Mouse (Mus musculus): Measurements from ENCODE around the gene Olfr221. TPM values are rescaled to one million over a fixed set of nuclear protein-coding genes. Genes with fewer than 3 reads are reported as not detected.
A peak's percentile ranks its signal among the peaks of the same experiment; 100 is the strongest.

Olfr221 gene
- total RNA-seq, 2 experiments from 2014 or later, result not detected

DNA sequence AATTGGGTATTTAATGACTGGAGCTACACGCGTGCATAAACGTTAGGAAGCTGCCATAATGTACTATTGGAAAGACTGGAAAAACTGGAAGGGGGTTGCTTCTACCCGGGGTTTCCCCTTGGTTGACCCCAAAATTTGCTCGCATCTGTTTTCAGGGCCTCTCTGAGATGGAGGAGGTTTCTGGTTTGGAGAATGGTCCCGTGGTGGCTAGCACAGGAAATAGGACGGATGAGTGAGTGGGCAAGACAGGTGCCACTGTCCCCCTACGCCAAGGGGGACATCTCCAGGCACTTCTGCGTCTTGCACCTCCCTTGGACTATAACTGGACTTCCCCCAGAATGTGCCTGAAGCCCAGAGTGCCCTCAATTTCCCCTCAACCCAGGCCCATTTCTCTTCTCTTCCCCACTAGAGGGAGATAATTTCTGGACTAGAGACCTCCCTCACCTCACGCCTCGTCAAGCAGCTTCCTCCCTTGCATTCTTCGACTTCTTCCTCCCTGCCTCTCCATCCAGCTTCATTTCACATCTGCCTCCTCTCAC lies 23.1 kb downstream of the Olfr221 start:
- DNase-seq, result no peak

DNA sequence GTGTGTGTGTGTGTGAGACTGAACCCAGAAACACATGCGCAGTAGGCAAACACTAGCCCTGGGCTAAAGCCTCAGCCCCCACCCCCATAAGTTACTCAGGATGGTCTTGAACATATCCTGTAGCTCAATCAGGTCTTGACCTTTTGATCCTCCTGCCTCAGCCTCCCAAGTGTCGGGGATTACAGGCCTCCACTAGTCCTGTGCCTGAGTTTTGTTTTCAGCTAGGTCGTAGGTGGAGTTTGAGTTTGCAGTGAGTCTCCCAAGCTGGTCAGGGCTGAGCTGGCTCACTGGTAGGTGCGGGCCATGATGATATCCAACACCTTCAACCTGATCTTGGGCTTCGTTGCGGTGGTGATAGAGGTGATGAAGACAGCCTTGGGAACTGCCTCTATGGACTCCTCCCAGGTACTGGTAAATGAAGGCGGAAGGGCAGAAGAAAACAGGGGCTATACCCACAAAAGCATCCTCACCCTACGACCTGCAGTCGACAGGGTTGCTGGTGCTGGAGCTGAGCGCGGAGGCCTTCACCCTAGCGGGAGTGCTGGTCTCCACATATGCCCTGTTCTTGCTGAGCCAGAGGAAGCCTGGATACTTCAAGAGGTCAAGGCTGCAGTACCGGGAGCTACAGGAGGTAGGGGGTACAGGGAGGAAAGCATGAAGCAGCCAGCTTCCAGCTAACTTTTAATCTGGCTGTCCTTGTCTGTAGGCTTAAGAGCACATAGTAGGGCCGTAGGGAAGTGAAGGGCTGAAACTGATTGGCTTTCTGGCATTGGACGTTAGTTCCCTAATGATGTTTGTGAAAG lies 23.8 kb downstream of the Olfr221 start:
- DNase-seq, result no peak

DNA sequence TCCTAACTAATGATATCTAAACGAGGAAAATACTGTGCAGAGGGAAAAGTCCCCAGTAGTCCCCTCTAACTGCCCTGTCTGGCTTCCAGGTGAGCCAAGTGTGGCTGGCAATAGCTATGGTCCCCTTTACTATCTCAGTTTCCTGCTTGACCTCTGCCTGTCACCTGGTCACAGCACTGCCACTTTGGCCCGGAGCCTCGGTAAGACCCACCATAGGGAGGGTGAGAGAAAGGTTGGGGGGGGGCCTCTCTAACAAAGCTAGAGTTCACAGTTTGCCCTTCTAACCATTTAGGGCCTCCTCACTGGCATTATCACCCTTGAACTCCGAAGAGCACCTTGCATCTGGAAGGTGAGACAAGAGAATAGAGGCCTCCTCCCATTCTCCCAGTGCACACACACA lies 24.6 kb downstream of the Olfr221 start:
- no peak for DNase-seq

DNA sequence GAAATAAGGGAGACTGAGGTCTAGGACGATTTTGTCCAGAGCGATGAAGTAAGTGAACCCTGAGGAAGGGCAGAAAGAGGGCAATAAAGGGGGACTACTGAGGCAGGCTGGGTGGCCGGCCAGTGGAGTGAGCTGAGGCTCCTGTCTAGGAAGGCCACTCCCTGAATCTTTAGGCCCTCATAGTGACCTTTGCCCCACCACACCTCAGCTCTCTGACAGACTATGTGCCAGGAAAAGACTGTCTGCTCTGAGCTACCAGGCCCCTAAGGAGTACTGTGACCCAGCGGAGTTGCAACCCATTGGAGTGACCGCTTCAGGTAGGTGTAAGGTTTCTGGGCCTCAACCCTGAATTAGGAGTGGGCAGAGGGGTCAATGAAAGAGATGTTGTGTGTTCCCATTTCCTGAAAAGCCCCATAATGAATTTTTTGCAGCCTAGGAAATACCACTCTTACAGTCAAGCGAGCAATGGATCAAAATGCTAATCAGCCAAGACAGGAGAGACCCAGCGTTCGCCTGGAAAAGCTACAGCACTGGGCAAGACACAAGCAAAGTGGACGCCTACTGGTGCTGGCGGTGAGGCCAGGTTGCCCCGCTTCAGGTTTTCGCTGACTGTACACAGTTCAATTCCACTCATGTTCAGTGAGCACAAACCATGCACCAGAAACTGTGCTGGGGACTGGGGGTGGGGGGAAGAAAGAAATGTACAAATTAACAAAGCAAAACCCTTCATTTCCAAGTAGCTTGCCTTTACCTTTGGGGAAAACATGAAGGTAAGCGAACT lies 25.4 kb downstream of the Olfr221 start:
- DNase-seq, result no peak

DNA sequence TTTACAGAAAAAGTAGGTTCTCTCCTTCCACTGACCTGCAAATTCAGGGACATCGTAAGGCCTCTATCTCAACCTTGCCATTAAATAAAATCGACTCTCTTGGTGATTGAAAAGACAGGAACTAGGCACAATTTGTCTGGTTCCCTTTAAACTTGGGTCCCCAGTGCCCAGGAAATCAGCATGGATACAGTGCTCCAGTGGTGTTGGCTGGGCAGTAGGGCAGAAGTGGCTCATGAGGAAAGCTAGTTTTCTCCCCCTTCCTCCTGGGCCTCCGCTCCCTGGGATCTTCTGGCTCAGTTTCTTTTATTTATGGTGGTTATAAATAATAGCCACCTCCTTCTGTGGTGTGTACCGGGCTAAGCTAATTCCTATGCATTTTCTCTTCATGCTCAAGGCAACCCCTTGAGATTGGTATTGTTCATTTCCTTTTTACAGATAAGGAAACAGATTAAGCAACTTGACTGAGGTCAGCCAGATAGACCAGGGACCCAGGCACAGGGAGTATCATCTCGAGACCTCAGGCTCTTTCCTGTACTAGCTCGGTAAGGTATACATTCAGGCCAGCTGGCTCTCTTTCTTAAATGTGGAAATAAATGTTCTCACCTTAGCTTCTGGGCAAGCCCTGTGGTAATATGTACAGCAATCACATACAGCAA lies 26.7 kb downstream of the Olfr221 start, which contains the start of gene Tmem253:
Gene Tmem253, plus strand, starts transcription at position 214 of the 656 bp plus-strand sequence.
- DNase-seq, result no peak

DNA sequence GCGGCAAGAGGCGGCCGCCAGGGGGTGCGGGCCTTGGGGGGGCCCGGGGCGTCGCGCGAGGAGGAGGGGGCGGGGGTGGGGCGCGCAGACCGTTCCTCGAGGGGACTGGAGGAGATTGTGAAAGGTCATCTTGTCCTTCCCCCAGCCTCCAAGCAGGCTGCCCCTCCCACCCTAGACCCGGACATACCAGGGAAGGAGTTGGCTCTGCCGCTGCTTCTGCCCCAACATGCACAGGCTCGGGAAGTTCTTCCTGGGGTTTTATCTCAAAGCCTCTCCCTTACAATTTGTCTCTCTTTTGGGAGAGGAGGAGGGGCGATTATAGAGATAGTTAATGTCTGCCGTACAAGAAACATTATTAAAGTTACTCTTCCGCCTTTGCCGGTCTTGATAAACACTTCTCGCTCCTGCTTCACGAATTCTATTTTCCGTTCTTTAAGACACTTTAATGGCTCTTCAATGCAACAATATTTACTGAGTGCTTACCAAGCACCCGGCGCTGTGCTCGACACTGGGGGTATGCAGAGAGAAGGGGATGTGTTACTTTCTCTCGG lies 27.4 kb downstream of the Olfr221 start:
- peak; percentile 50 for DNase-seq

DNA sequence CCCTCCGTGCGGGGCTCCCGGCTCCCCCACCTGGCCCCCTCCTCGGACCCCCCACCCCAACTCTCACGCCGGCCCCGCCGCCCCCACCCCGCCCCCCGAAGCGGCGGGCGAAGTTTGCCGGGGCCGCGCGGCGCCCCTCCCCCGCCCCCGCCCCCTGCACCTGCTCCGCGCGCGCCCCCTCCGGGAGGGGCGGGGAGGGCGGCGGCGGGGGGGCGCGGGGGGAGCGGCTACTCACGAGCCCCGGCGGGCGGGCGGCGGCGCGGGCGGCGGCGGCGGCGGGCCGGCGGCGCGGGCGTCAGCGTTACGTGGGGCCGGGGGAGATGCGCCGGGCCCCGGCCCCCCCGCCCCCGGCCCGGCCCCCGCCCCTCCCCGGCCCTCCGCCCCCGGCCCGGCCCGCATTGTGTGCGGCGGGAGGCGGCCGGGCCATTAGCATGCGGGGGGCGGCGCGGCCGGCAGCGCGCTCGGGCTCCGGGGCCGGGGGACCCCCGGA lies 27.9 kb downstream of the Olfr221 start:
- no peak for DNase-seq

DNA sequence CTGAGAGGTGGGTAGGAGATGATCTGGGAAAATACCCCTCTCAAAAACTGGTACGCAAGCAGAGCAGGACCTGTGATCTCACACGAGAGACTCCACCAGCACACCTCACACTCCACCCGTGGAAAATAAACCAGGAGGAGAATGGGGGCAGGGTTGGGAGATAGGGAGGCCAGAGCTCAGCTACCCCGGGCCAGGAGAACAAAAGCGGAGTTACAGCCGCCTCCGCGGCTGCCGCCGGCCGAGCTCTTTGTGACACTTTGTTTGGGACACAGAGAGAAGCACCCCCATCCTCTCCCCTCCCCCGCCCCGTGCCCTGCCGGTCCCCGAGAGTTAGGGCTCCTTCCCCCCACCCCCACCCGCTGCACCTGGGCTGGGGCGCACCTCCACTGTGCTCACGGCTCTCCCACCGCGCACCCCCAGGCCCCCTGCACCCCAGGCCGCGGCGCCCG lies 28.5 kb downstream of the Olfr221 start:
- DNase-seq, result no peak

DNA sequence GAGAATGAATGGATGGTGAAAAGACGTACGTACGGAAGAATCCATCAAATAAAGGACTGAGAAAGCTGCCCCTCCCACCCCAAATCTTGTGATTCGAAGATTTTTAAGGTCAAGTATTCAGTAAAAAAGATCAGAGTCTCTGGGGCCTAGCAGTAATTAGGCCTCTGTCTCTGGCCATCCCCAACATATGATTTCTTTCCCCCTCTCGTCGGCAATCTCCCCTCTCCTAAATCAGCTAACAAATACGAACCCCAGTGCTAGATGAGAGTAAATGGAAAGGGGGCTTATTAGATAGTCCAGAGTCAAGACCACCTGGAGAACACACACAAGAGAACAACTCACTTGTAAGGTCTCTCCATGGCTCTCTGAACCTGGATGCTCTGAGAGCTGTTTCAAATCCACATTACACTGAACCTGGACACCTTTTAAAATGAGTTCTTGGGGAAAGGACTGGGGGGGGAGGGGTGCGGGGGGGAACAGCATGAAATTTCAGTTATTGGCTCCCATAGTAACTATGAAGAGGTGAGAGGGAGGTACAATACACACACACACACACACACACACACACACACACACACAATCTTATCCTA lies 29.1 kb downstream of the Olfr221 start:
- DNase-seq, result no peak

DNA sequence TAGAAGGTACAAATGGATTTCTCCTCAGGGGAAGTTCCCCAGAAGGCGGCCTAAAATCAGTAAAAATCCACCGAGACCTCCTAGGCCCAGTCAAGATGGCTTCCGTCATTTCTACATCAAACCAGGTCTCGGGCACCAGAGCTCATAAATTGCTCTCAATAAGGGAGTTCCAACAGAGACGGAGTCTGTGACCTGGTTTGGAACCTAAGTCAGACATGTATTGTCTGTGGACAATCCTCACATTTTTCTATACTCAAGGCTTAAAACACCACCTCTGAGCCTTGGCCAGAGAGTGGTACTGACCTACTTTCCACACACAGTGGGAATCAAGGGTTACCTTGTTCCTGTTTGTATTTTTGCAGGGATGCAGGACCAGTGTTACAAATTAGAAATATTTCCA lies 29.7 kb downstream of the Olfr221 start:
- no peak for DNase-seq

DNA sequence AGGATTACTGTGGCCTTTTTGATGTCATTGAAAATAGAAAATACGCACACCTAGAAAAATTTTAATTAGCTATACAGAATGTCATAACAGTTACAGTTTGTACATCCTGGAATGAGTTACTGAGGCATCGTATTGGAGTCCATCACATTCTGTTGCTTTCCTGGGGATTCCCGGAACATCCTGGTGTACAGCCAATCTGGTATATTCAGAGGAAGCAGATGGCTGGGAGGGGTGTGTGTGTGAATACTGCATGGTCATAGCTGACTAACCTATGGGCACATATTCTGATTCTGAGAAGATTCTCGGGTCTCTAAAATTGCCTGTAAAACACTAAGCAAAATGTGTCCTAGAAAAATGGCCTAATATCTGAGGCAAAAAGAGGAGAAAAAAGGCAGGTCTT lies 30.2 kb downstream of the Olfr221 start:
- DNase-seq, result no peak

DNA sequence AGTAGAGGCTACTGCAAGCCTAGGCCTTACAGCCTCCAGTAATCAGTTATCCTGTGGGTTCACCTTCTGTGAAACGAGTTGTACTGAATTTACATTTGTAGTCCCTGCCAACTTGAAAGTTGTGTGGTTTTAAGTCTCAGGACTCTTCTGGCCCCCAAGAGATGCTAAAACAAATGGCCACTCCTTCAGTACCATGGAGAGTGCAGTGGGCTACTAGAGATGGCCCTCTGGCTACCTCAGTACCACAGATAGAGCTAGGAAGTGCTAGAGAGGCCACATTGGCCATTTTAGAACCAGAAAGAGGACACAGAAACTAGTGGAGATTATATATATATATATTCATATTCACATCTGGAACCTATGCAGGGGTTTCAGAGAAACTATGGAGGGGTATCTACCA lies 30.6 kb downstream of the Olfr221 start:
- no peak for DNase-seq

DNA sequence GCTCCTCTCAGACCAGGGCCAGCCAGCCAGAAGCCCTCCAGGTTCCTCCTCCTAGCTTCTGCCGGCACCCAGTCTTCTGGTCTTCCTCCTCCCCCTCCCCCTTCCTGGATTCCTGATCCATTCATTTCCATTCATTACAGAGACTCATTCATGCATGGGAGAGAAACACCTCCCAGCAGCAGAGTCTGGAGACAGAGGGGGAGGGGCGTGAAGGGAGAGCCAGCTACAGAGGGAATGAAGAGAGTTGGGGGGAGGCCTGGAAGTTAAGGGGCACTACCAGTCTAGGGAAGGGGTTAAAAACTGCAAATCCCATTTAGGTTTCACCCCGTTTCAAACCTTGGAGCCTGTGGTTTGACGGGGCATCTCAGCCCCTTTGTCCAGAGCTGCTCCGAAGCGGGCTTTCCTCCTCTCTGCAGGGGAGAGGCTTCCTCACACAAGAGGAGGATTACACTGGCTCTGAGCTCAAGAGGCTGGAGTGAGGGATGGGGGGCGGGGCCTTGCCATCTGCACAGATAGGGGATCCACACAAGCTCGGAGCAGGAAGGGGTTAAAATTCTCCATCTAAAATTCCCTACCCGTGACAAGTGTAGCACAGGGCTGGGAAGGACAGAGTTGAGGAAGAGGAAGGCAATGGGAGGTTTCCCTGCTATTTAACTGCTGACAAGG lies 31.7 kb downstream of the Olfr221 start:
- no peak for DNase-seq

DNA sequence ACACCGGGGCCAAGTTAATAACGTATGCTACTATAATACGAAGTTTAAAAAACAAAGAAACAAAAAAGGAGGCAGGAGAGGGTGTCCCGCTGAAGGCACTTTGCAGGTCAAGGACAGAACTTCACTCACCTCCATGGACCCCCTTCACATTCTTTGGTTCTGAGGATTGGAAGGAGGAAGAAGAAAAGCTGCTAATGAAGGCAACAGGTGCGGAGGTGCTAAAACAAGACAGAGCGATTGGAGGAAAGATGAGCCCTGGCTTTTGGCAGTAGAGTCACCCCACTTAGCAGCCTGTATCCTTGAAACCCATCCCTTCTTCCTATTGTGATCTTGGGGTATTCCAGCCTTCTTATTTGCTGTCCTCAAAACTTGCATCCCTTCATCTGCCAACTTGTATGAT lies 32.4 kb downstream of the Olfr221 start:
- DNase-seq, result no peak

DNA sequence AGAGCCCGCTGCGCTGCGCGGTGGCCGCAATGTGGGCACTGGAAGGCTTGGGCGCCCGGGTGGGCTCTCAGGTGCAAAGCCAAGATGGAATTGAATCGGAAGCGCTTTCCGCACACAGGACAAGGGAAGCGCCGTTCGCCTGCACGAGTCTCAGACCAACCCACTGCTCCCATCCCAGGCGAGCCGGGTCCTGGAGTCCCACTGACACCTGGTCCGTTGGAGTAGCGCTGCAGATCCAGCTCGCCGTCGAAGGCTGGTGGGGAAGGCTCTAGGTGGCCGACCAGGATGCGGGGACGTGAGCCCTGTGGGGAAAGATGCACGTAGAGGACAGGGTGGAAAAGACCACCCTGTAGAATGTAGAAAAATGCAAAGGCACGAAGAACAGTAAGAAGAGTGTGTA lies 32.9 kb downstream of the Olfr221 start:
- DNase-seq, result no peak

DNA sequence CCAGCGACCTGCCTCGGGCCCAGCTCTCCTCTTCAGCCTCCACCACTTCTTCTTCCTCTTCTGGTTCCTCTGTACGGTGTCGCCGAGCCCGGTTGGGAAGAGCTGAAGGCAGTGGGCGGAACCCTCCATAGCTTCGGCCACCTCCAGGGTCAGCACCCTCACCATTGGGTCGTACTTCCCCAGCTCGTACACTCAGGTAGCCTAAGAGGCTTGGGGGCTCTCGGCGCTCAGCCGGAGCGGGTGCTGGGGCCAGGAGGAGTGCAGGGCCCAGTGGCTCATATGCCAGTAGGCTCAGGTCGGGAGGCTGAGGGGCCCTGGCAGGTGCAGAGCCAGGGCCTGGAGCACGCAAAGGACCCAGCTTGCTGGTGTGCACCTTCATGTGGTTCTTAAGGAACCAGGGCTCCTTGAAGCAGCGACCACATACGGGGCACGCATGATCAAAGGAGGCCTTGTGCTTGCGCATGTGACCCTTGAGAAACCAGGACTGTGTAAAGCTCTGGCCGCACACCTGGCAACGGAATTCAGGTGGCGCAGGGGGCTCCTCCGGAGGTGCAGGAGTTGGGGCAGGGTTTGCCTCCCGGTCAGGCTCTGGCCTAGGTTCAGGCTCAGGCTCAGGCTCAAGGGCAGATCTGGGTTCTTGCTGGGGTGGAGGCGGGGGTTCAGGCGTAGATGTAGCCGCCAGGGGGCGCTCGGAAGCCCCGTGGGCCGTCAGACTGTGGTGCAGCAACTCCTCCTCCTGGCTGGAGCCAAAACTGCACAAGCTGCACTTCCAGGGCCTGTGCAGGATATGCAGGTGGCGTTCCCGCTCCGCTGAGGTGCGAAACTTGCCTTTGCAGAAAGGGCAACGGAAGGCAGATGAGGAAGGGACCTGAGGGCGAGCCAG lies 33.7 kb downstream of the Olfr221 start:
- DNase-seq, result peak; percentile 94

DNA sequence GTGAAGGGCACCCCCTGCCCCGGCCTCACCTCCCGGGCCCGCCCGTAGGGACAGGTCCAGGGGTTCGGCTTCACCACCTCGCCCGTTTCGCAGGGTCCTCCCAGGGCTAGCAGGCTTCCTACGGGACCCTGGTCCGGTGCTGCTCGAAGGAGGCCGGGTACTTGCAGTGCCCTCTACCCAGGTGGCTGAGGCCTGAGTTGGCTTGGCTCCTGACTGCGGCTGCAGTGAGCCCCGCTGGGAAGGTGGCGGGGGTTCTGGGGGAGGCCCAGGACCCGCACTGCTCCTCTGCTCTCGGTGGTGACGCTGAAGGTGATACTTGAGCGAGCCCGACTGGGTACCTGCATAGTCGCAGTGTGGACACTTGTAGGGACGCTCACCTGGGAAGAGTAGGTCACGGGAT lies 35.5 kb downstream of the Olfr221 start:
- no peak for DNase-seq

DNA sequence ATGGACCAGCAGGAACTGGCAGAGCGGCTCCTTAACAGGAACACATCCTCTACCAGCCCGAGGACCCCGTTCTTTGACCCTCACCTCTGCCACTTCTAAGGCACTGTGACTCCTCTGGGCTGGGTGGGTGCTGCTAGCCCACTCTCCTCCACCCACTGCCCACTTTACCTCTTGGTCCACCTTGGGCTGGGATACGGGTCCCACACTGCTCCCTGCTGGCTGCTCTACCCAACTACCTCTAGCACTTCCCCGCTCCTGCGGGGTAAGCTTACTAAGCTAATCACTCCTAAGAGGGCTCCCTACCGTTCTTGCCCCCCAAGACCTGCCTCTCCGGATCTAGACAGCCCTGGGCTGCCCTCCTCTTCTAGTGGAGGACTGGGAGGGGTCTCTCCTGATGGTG lies 36.0 kb downstream of the Olfr221 start:
- DNase-seq, result no peak

DNA sequence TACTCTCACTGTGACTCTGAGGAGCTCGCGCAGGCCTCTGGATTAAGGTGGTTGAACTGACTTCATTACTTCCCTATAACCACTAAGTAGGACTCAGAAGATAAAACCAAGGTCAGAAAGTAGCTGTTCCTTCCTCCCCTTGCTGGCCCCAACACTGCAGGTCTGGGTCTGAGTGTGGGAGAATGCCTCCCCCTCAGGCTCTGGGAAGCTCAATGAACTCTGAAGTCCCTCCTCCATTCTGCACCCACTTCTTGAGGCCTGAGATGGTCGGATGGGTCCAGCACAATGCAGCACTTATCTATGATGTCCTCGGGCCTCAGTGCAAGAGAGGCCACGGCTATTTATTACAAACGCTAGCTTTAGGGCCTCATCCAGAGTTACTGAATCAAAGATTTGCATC lies 36.6 kb downstream of the Olfr221 start:
- DNase-seq, result no peak

DNA sequence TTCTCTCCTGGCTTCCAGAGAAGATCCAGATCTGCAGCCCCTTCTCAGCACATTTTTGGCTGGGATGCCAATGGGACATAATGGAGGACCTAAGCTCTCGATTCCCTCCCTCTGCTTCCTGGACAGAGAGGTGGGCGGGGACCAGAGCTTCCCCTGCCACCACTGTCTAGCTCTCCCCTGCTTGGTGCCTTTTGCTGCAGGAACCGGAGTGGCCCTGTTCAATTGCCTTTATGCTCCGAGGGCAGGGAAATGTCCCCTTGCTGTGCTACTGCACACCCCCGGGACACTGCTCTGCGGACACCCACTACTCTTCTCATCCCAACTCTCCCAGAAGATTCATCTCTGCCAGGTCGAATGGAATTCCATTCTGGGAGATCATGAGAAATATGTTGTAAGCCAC lies 37.1 kb downstream of the Olfr221 start:
- no peak for DNase-seq

Data from gastrocnemius, postnatal 10 days (tissue).